Mouse (Mus musculus): ENCODE results near the gene Spint1.
A peak's percentile ranks its signal among the peaks of the same experiment; 100 is the strongest.

DNA sequence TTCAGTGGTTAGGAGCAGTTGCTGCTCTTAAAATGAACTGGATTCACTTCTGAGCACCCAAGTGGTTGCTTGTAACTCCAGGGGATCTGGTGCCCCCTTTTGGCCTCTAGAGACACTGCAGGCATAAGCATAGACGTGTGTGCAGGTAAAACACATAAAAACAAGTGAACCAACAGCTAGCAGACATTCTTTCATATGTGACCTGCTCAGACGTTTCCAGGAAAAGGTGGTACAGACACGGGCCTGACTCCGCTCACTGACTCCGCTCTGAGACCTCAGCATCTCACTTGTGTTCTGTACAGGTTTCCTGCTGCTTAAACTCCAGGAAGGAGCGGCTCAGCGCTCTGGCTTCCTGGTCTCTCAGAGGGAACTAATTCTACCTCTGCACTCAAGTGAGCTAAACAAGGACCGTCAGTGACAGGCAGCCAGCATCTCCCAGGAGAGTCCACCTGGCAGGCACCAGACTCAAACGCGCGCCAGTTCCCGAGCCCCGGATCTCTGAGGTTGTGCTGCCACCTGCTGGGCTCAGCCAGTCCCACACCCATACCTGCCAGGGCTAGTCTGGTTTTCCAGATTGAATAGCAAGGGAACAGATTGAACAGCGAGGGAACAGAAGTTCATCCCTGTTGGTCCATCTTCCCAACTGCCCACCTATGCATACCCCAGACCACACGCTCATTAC lies 48.0 kb upstream of the Spint1 start:
- no peak for TF ChIP-seq CEBPB (IDR thresholded peaks at IDR 0.05; ENCODE audit: low read depth)
- TF ChIP-seq CTCF (IDR thresholded peaks at IDR 0.05; ENCODE audit: control insufficient read depth, insufficient read depth, insufficient read length), result peak; percentile 79
- TF ChIP-seq FOSL1 (IDR thresholded peaks at IDR 0.05; ENCODE audit: insufficient read depth, low read length, poor library complexity, severe bottlenecking), result no peak
- no peak for TF ChIP-seq USF1 (IDR thresholded peaks at IDR 0.05; ENCODE audit: low read depth)
- TF ChIP-seq MAX (IDR thresholded peaks at IDR 0.05), result no peak

Measured in C2C12 (cell line).